Mouse (Mus musculus) cerebellum, postnatal 10 days (tissue): Measurements from ENCODE around the gene Slc4a4.

ENCODE experiments used
- DNase-seq, 2 experiments: peaks; one replicate each; pipeline ENCODE4 v3.0.0; 2021; ENCODE audit warnings: mixed read lengths in 2 of 2

Gene Slc4a4

DNA sequence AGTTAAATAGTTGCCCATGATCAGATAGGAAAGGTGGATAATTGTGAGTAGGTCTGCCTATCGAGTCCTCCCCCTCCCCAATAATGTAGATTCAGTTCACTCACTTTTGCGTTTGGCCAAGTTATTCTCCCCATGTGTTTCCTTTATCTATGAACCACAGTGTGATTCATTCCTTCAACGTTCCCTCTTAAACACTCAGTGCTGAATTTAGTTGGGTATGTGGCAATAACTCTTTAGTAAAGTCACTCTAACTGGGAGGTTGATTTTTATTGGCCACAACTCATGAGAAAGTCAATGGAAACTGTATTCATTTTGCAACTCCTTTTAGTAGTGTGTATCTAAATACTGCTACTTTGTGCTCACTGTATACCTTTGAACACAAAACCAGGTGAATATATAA, 125.8 kb downstream of the Slc4a4 start:
- DNase-seq, result no peak

DNA sequence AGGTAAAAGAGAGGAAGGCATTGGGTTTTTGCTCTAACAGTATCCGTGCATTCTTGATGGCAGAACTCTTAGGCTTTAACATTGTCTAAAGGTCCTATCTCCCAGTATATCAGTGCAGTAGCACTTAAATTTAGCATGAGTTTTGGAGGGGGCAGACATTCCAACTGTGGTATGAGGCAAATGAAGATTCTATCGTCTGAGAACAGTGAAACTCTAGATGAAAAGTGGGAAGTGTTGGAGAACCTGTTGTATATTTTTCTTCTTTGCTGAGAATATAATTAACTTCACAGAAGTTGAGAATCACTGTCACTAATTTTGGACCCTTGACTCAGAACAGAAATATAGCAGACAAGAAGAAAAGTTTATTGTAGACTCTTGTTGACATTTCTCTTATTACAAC, 128.2 kb downstream of the Slc4a4 start:
- no peak for DNase-seq

DNA sequence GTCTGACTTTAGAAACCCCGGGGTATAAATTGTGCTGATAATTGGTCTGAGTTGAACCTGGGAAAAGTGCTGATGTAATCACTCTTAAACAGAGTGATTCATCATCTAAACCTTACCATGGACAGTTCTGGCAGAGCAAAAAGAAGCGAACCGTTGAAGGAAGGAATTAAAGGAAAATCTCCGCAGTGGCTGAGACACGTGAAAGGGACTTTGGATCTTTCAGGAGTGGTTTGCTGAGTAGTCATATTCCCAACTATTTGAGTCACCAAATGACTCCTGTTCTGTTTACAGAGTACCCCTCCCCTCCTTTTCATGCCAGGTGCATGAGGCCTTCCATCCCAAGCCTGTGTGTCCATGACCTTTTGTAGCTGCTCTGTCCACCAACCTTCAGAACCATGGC, 129.3 kb downstream of the Slc4a4 start:
- no peak for DNase-seq

DNA sequence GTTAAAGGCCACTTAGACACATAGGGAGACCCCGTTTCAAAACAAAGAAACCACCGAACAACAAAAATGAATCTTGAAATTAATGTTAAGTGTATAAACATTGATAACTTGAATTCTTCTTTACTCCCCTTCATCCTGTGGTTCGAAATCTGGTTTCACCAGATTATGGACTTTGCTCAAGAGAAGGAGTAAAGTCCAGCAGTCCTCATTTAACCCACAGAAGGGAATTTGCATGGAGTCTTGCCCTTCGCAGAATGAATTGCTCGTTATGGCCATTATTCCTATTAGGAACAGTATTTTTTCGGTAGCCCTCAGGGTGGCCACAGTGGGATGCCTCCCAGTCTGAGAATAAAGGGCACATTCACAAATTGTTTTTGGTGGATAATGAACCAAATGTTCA, 131.9 kb downstream of the Slc4a4 start:
- DNase-seq, result peak in 1 of 2 experiments; percentile 28

DNA sequence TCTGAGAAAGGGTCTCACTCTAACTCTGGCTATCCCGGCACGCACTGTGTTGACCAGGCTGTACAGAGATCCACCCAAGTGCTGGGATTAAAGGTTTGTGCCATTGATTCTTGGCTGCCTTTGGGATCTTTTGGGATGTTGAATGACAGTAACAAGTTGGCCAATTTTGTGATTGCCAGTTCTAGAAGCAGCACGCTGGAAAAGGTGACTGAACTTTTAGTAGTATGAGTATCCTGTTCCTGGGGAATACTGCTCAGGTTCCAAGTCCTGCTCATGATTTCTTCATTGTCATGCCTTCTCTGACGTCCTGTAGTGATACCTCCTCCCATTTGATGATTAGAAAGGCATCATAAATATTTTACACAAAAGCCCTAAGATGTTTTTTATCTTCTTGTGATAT, 137.8 kb downstream of the Slc4a4 start:
- DNase-seq, result no peak

DNA sequence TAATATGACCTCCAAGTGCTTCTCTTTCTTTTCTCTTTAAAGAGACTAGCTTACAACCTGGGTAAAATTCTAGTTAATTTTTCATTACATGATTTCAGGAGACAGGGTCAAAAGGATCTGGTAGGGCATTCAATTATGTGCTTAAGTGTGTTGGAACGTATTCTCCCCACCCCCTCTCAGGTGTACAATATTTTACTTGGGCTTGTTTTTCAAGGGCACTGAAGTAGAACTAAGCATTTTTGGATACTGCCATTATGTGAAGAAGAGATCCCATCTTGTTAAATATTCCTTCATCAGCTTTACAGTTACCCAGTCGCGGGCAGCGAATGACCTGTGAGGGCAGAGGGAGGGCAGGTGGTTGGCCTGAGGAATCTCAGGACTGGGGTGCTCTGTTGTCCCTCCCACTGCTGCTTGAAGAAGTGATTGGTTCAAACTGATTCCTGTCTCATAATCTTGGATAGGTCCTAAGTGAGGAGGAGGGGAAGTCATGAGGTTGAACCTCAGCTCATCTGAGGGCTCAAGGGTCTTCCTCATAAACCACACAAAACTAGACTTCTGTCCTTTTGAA, 141.0 kb downstream of the Slc4a4 start:
- DNase-seq, result no peak

DNA sequence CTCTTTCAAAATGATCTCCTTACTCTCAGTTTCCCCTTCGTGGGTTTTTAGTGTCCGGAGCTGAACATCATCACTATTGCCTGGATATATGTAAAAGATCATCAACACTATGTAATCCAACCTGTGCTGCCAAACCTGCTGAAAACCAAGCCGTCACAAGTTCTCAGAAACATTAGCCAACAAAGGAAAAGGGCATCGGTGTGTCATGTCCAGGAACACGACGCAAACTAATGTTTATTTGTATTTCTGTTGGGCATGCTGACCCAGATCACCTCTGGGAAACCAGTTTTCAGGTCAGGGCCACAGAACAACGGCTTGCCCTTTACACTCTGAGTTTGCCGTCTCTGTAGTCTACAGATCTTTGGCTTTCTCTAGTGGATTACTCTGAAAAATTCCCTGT, 146.0 kb downstream of the Slc4a4 start:
- DNase-seq, result no peak

DNA sequence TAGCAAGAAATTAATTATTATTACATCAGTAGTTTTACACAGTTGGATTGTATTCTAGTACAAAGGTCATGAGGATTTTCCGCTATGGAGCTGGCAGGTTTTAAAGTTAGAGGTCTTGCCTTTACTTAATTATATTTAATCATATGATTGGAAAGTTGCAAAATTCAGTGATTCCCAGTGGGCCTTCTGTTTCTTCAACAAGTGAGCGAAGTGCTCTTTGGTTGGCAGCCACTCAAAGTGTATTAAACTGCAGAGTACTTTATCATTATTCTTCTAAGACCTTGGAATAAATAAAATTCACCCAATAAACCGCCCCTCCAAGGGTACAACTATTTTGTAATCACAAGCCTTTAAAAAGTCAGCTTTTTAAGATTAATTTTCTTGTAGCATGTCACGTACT, 146.6 kb downstream of the Slc4a4 start:
- no peak for DNase-seq

DNA sequence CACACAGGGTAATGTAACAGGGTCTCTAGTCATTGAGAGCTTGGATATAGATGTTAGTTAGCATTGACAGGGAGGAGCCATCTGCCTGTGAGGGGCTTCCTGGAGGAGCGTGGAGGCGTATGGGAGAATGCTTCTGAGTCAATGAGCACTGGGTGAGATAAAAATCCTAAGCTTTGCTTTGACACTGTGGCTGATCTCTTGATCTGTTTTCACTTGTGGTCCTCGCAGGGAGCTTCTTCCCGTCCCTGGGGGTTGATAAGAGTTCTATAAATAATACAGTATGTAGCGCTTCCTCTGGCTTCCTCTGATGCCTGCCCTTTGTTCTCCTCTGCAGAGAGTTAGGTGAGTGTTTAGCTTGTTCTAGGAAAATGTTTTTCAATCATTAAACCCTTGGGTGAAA, 149.5 kb downstream of the Slc4a4 start:
- no peak for DNase-seq

DNA sequence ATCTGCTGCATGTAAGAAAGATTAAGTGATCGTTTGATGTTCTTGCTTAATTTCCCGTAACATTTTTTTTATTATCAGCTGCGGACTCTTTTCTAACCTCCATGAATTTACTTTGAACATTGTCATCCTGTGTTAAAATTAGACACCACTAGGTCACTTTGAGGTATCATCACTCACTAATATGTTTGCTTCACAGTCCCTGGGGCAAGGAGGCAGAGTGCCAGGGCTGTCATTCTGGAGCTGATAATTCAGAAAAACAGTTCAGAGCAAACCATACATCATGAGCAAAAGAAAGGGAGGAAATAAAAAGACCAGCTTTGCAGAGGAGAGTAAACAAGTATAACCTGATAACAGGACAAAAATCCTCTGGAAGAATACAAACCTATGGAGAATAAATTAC, 154.2 kb downstream of the Slc4a4 start:
- peak; percentile 52 to 56 for DNase-seq

DNA sequence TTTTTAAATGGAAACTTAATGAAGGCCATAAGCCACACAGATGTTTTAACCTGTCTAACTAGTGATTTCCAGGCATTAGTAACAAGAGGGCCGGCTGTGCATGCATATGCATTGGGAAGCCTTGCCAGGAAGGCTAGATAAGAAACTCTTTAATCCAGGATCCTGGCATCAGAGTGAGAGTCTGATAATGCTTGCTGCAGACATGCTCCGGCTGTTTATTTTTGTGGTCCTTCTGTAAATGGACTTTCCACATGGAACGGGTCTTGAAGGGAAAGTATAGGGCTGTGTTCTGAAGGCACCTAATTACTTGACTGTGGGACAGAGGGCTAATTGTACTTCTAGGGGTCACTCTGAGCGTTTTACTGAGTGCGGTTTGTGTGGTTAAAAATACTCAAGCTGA, 157.2 kb downstream of the Slc4a4 start:
- no peak for DNase-seq

DNA sequence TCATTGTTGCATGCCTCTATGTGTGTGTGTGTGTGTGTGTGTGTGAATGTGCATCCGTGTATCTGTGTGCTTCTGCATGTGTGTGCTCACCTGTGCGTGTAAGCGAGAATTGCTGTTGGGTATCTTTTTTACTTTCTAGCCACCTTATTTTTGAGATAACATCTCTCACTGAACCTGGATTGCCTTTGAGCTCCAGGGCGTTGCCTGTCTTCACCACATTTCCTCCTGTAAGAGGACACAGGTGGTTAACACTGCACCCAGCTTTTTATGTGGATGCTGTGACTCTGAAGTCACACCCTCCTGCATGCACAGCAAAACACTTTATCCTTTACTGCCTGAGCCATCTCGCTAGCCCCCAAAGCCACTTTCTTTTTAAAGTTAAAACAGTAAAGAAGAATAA, 158.2 kb downstream of the Slc4a4 start:
- DNase-seq, result no peak

DNA sequence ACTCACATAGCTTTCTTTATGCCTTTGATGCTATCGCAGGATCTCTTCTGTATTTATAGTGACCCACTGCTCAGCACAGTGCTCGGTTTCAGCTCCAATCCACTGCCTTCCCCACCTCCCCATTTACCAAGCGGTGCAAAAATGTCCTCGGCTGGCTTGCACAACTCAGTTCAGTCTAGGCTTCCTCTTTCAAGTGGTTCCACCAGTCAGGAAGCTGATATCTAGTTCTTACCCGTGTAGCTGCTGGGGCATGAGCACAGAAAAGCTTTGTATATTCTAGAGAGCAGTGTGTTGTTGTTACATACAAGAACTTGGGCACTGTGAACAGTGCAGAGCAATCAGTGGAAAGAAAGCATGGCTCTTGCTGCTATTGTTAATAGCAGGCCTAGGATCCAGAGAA, 165.0 kb downstream of the Slc4a4 start:
- no peak for DNase-seq

DNA sequence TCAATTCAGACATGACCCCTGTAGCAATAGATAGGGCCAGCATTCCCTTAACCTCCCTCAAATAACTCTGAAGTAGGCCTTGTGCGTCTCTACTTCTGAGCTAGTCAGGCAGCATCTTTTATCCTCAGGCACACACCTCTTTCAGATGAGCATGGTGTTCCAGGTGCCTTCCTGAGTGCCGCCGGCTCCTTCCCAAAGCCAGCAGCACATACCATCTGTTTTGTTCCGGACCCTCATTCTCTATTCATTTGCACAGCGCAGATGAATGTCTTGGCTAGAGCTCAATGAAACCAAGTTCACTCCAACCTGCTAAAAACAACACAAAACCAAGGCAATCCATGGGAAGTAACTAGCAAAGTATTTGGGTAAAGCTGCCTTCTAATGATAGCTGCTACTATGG, 165.6 kb downstream of the Slc4a4 start:
- peak; percentile 52 to 67 for DNase-seq

DNA sequence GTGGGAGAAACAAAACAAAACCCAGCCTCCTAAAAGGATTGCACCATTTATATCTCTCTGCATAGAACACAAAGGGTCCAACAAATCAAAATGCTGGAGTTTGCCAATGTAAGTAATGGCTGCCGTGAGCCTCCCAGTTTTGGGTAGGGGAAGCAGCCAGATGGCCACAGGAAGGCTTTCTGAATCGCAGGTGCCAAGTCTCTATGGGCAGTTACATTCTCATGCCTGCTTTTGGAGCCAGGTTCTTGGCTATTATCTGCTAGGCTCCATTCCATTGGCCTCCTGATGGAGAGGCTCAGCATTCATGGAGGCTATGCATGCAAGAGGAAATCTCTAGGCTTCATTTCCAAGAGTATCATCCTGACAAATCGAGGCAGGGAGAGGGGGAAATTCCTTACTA, 169.0 kb downstream of the Slc4a4 start:
- peak; percentile 84 to 87 for DNase-seq

DNA sequence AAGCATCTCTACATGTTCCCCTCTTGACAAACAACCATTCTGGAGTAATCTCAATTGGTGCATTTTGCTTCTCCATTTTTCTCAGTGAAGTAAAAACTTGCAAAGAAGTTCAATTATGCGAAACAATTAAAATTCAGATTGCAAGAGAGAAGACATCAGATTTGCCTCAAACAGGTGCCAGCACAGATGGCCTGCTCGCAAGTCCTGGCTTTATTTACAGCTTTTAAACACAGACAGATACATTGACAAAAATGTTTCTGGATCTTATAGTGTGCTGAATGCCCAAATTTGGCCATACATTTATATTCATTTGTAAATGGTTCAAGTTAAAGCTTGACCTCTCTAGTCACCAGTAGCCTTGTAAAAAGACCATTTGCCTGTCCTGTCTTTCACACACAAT, 169.8 kb downstream of the Slc4a4 start:
- DNase-seq, result peak in 1 of 2 experiments; percentile 48

DNA sequence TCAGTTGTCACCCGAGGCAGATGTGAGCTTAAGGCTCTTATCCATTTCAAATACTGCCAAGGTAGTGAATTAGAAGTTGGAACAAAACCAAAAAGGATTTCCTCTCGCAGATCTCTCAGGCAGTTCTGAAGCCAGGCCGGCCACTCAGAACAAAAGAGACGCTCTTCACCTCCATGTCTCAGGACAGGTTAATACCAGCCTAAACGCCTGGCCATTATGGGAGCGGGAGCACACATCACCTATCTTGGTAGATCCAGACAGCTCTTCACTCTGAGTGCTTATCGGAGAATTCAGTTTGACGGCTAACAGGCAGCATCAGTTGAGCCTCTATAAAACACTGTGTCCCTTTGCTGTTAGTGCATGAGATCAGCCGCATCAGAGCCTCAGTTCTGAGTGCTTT, 174.5 kb downstream of the Slc4a4 start:
- DNase-seq, result no peak

DNA sequence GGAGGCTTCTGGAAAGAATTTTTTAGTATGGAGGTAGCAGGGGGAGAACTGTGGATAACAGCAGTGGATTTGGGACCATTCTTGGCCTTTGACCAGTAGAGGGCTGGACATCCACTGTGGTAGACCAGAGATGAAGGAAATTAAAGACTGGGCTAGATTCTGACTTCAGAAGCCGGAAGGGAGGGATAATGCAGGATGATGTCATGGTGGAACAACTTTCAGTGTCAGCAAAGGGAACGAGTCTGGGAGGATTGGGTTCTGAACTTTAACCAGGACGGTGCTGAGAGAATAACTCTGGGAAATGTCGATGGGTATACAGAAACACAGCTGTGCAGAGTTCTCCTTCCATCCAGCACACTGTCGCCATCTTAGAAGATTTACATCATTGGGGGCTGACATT, 175.7 kb downstream of the Slc4a4 start:
- DNase-seq, result no peak

DNA sequence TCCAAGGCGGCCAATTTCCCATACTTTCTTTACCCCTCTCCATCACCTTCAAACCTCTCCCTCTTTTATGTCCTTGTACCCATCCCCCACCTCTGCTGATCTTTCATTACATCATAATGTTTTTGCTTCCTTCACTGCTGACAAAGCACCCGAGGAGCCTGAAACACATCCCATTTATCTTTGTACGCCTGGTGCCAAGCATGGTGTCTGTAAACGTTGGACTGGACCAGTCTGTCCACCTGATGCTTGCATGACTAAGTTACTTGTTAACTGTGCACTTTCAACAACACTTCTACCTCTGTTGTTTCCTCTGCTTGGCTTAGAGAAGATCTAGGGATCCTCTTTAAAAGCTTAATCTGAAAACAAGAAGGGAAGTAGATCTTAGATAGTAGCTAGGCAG, 180.5 kb downstream of the Slc4a4 start:
- DNase-seq, result no peak

DNA sequence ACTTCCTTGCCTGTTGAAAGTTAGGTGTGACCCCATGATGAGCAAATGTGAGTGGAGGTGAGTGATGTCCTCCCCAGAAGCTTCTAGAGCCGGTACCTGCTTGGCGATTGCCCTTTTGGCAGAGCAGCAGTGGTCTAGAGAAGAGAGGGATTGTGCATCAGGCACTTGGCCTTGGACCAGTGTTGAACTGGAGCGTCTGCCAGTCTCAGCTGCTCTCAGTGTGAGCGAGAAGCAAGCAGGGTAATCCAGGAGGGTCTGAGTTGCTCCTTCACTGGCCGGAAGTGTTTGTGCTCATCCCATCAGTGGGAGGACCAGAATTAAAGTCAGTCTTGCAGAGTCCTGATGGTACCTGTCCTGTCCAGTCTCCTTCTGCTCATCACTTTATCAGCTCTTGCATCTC, 181.5 kb downstream of the Slc4a4 start:
- peak; percentile 88 to 91 for DNase-seq

DNA sequence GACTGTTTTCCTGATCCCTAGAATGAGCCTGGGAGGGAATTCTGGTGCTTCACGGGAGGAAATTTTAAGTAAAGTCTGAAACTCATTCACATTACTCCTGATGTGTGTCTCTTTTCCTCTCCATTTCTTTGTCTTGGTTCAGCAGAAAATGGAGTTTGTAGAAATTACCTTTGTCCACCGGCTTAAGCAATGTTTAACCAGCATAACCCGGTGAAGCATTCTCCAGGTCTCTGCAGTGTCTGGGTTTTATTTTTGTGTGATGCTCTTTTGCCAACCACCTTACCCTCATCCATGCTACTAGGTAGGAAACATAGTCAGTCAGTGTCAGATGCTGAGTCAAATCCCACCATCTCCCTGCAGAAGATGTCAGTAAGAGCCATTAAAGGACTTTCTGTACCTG, 183.4 kb downstream of the Slc4a4 start:
- DNase-seq, result no peak

DNA sequence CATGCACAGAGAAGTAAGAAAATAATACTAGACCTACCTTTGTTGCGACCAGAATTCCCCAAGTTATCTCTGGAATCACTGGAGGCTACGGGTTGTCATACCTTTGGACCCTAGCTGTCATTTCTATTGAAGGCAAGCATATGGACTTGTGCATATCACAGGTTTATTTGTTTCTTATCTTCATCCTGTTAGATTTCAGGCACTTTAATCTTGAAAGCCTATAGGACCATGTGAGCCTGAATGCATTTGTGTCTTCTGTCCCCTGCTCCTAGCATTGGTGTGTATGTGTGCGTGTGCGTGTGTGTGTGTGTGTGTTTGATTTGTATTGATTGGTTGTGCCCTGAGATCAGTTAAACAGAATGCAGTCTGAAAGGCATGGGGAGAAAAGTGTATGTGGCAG, 185.3 kb downstream of the Slc4a4 start:
- no peak for DNase-seq

DNA sequence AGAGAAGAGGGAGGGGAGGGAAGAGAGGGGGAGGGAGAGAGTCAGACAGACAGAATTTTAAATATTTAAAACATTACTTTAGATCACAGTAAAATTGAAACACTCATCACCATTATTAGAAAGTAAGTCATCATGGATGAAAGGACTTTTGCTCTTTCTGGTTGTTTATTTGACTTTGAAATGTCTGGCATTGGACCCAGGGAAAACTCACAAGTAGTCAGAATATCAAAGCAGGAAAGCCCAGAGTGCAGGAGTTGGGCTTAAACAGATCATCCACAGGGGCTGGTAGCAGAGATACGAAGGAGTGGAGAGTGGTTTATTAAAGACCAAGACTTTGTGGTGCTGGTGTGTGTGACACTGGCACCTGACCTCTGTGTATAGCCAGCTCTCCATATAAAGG, 191.1 kb downstream of the Slc4a4 start:
- DNase-seq, result no peak

DNA sequence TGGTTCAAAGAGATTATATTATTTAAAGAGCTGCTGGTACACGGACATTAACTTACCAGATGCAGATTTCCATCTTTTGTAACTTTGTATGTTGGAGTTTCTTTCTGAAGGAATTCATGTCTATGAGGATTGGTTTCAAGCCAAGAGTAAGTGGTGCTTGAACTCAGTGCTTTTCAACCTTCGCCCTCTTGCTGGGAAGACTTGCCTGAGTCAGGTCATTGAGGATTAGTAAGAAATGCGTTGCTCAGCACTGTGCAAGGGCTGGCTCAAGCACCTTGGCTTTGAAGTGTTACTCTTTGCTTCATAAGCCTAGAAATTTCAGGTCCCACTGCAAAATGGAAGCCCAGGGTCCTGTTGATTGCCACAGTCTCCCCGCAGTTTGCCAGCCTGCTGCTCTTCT, 196.9 kb downstream of the Slc4a4 start:
- DNase-seq, result no peak

DNA sequence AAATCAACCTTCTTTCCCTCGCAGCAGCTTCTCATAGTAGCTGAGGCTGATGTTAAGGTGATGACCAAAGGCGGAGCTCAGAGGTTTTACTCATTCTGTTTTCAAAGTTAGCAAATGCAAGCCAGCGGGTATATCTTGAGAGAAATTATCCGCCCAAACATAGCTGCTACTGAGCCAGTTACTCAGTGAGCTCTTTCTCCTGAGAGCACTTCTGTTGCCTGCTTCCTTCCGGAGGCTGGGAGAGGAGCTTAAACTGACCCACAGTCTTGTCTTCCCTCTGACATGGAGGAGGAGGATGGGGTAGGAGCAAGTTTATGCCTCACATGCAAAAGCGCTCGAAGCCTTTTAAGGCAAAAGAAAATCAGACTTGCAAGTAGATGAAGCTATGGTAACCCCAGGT, 201.3 kb downstream of the Slc4a4 start:
- DNase-seq, result no peak

DNA sequence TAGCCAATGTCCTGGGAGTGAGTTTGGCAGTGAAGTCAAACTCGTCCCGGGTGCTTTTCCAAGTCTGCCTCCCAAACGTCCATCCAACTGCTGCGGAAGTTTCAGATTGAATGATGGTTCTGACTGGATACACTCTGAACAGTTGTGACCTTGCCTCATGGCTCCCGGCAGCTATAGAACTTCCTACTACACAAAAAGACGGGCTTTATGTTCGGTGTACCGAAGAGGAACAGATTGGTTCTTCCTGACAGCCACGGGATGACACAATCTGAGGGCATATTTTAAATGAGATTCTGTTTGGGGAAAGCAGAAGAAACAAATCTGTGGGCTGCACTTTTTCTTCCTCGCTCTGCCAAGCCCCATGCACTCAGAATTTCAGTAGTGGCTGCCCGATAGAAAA, 201.8 kb downstream of the Slc4a4 start:
- DNase-seq, result peak in 1 of 2 experiments; percentile 27
